Mouse (Mus musculus): Measurements from ENCODE around the gene Garem2.
A peak's percentile ranks its signal among the peaks of the same experiment; 100 is the strongest.

- TF ChIP-seq CTCF (IDR thresholded peaks at IDR 0.05; ENCODE audit: insufficient read depth, low read length) = peak; percentile 76
- no peak for TF ChIP-seq POLR2A (IDR thresholded peaks at IDR 0.05; ENCODE audit: borderline replicate concordance, extremely low read depth, low read depth, low read length)
Measured at GRCm38 (mm10) chr5:30125587-30125986, 20.6 kb downstream of the Garem2 start.
